Mouse (Mus musculus) embryonic facial prominence, embryonic 14.5 days (tissue): ENCODE data around the gene Preb. TPM values are rescaled to one million over a fixed set of nuclear protein-coding genes. Genes with fewer than 3 reads are reported as not detected.

ENCODE experiments used
- ATAC-seq: fragments of 200-750 bp; cut with Nextera tagmentation; 2 replicates; pipeline ENCODE4 v1.8.0; 2017; ENCODE audit warnings: low read depth, moderate number of reproducible peaks, moderate TSS enrichment
- DNase-seq: peaks from one replicate; pipeline ENCODE4 v3.0.0-alpha.2; 2015; ENCODE audit warnings: low spot score
- H3K27ac ChIP-seq: fragments of 300-500 bp; sonication (generic); replicated peaks from 2 replicates; pipeline ENCODE4 v1.5.1; 2014; ENCODE audit warnings: low read depth, mild to moderate bottlenecking, low read length, moderate library complexity
- H3K27me3 ChIP-seq: fragments of 300-500 bp; sonication (generic); replicated peaks from 2 replicates; pipeline ENCODE4 v1.6.1; 2014; ENCODE audit warnings: low read length; ENCODE audit not compliant: control insufficient read depth, insufficient read depth
- H3K36me3 ChIP-seq: fragments of 300-500 bp; sonication (generic); 2 replicates; pipeline ENCODE4 v1.6.1; 2014; ENCODE audit warnings: low read length, mixed read lengths; ENCODE audit not compliant: control insufficient read depth, insufficient read depth
- H3K4me1 ChIP-seq: fragments of 300-500 bp; sonication (generic); 2 replicates; pipeline ENCODE4 v1.6.1; 2014; ENCODE audit warnings: antibody characterized with exemption, low read length; ENCODE audit not compliant: control insufficient read depth, insufficient read depth
- H3K4me2 ChIP-seq: fragments of 300-500 bp; sonication (generic); 2 replicates; pipeline ENCODE4 v1.6.1; 2014; ENCODE audit warnings: low read depth, mild to moderate bottlenecking, low read length, moderate library complexity, mixed read lengths
- H3K4me3 ChIP-seq: fragments of 300-500 bp; sonication (generic); 2 replicates; pipeline ENCODE4 v1.5.1; 2014; ENCODE audit warnings: low read depth, mild to moderate bottlenecking, low read length
- H3K9ac ChIP-seq: fragments of 300-500 bp; sonication (generic); 2 replicates; pipeline ENCODE4 v1.6.1; 2014; ENCODE audit warnings: low read depth, mild to moderate bottlenecking, low read length, moderate library complexity, mixed read lengths
- H3K9me3 ChIP-seq: fragments of 300-500 bp; sonication (generic); 2 replicates; pipeline ENCODE4 v1.6.1; 2016; ENCODE audit warnings: low read length; ENCODE audit not compliant: control insufficient read depth
- WGBS: fragments of 180-500 bp; shearing (Covaris S2); extraction: QIAGEN DNeasy Blood & Tissue Kit; methylation state at CpG from one replicate; pipeline ENCODE4 v1.1.7; 2014; 5-methylcytosine and 5-hydroxymethylcytosine counted together
- polyA plus RNA-seq: library from polyadenylated mRNA; unstranded; fragments of >200 nt; fragmentation: Nextera tagmentation; extraction: Ambion mirVana; gene quantifications from 2 replicates; pipeline ENCODE4 v1.2.1, GENCODE M21; 2014

Gene Preb
- polyA plus RNA-seq, 1 experiment from 2014 or later: 85.3 TPM

- ATAC-seq: peak; percentile 65; the same call in 1 of the 2 replicates
- 67% methylated on average over 5 of the region's 5 CpGs for WGBS
Measured at GRCm38 (mm10) chr5:30992980-30993676, 33.0 kb upstream of the Preb start.

GRCm38 (mm10) chr5:30982357-30982756 is 22.2 kb upstream of the Preb start:
- Histone ChIP-seq H3K4me2 (no peak overlapping the region), H3K4me1 (no peaks in the 10 kb centered on the region), H3K27ac (no peak overlapping the region), H3K36me3 (no peaks in the 10 kb centered on the region), H3K9ac (no peak overlapping the region), H3K27me3 (no peaks in the 10 kb centered on the region), H3K9me3 (no peaks in the 10 kb centered on the region), H3K4me3 (no peak overlapping the region)
- ATAC-seq: no peak
- DNase-seq: peak; percentile 50
- 18% methylated on average over 2 of the region's 2 CpGs for WGBS

More at GRCm38 (mm10) chr5:30992980-30993676, 33.0 kb upstream of the Preb start:
- Histone ChIP-seq H3K9ac (no peak overlapping the region), H3K9me3 (no peaks in the 10 kb centered on the region), H3K4me3 (no peak overlapping the region), H3K4me2 (no peak overlapping the region), H3K36me3 (no peaks in the 10 kb centered on the region), H3K4me1 (no peaks in the 10 kb centered on the region), H3K27ac (0 out of 2 replicates have a peak overlapping the region, but pooled peaks have one; percentile 3), H3K27me3 (no peaks in the 10 kb centered on the region)
- peak; percentile 32 for DNase-seq

- no peaks in the 10 kb centered on the region for H3K27me3 ChIP-seq
- H3K4me3 ChIP-seq: no peak overlapping the region
- no peak overlapping the region for H3K4me2 ChIP-seq
- no peaks in the 10 kb centered on the region for H3K36me3 ChIP-seq
- H3K27ac ChIP-seq: no peak overlapping the region
- 70% methylated on average over 9 of the region's 9 CpGs for WGBS
- DNase-seq (no peak), ATAC-seq (no peak)
- no peaks in the 10 kb centered on the region for H3K9me3 ChIP-seq
- H3K4me1 ChIP-seq: no peaks in the 10 kb centered on the region
- no peak overlapping the region for H3K9ac ChIP-seq
Measured at GRCm38 (mm10) chr5:30974870-30975656, 14.9 kb upstream of the Preb start.

- Histone ChIP-seq H3K36me3 (no peaks in the 10 kb centered on the region), H3K4me2 (no peak overlapping the region), H3K4me1 (no peaks in the 10 kb centered on the region), H3K9me3 (no peaks in the 10 kb centered on the region), H3K27ac (no peak overlapping the region), H3K27me3 (no peaks in the 10 kb centered on the region), H3K4me3 (no peak overlapping the region), H3K9ac (no peak overlapping the region)
- no peak for ATAC-seq
- no peak for DNase-seq
- 71% methylated on average over 2 of the region's 2 CpGs for WGBS
Measured at GRCm38 (mm10) chr5:30969440-30969839, 9.3 kb upstream of the Preb start.

GRCm38 (mm10) chr5:30968416-30968815 is 8.3 kb upstream of the Preb start, which contains the start of gene Tcf23:
Gene Tcf23 (plus strand): TSS chr5:30968662.
- DNase-seq (no peak), ATAC-seq (no peak)
- Histone ChIP-seq H3K9ac (no peak within 1 kb of the TSS), H3K4me1 (no peaks in the 10 kb centered on the region), H3K4me3 (no peak within 1 kb of the TSS), H3K27ac (no peak within 1 kb of the TSS), H3K27me3 (no peaks in the 10 kb centered on the region), H3K9me3 (no peaks in the 10 kb centered on the region), H3K4me2 (no peak within 1 kb of the TSS), H3K36me3 (no peaks in the 10 kb centered on the region)
- 66% methylated on average over 8 of the region's 8 CpGs for WGBS

GRCm38 (mm10) chr5:30966189-30966588 is 6.0 kb upstream of the Preb start:
- ATAC-seq (no peak), DNase-seq (no peak)
- H3K4me2 ChIP-seq: no peak overlapping the region
- no peaks in the 10 kb centered on the region for H3K4me1 ChIP-seq
- H3K36me3 ChIP-seq: no peaks in the 10 kb centered on the region
- no peak overlapping the region for H3K4me3 ChIP-seq
- no peaks in the 10 kb centered on the region for H3K27me3 ChIP-seq
- WGBS: 90% methylated on average over 4 of the region's 4 CpGs
- no peak overlapping the region for H3K9ac ChIP-seq
- H3K9me3 ChIP-seq: no peaks in the 10 kb centered on the region
- H3K27ac ChIP-seq: no peak overlapping the region

GRCm38 (mm10) chr5:30963916-30964315 is 3.8 kb upstream of the Preb start:
- no peaks in the 10 kb centered on the region for H3K9me3 ChIP-seq
- H3K36me3 ChIP-seq: no peaks in the 10 kb centered on the region
- H3K27me3 ChIP-seq: no peaks in the 10 kb centered on the region
- H3K4me1 ChIP-seq: peaks cover 4% of the 10 kb centered on the region
- H3K4me2 ChIP-seq: no peak overlapping the region
- no peak overlapping the region for H3K4me3 ChIP-seq
- H3K27ac ChIP-seq: no peak overlapping the region
- DNase-seq (no peak), ATAC-seq (no peak)
- H3K9ac ChIP-seq: no peak overlapping the region
- 72% methylated on average over 3 of the region's 3 CpGs for WGBS

GRCm38 (mm10) chr5:30961545-30962505 is 1.7 kb upstream of the Preb start:
- Histone ChIP-seq H3K4me3 (no peak overlapping the region), H3K27me3 (no peaks in the 10 kb centered on the region), H3K9ac (no peak overlapping the region), H3K9me3 (no peaks in the 10 kb centered on the region), H3K4me2 (no peak overlapping the region), H3K27ac (no peak overlapping the region), H3K36me3 (peaks cover 11% of the 10 kb centered on the region), H3K4me1 (peaks cover 14% of the 10 kb centered on the region)
- ATAC-seq: no peak
- WGBS: 71% methylated on average over 10 of the region's 10 CpGs
- DNase-seq: no peak
